Mouse (Mus musculus): Measurements from ENCODE around the gene Dnajc10. TPM values are rescaled to one million over a fixed set of nuclear protein-coding genes. Genes with fewer than 3 reads are reported as not detected.

Gene Dnajc10
- polyA plus RNA-seq, 1 experiment from 2014 or later = 58.9 TPM

DNA sequence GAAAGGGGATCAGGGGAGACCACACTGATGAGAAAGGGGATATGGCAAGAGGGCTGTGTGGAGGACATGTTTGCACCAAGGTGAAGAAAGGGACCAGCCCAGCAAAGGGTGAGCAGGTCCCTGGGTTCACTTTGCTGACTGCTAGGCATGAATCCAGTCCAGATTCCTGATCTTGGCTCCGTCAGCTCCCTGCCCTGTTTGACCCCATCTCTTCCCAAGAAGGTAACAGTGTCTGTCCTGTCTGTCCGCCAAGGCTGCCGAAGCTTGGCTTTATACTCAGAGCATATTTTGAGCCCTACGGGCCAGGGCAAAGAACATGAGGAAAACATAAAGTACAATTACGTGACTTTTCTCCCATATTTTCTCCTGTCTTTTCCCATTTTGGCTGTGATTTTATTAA is 64.6 kb downstream of the Dnajc10 start:
- H3K36me3 ChIP-seq (ENCODE audit: control insufficient read depth, insufficient read depth) = no peaks in the 10 kb centered on the region
- no peak overlapping the region for H3K4me2 ChIP-seq (ENCODE audit: low read length)
- H3K4me3 ChIP-seq (replicated peaks; ENCODE audit: low read length) = no peak overlapping the region
- no peaks in the 10 kb centered on the region for H3K4me1 ChIP-seq (replicated peaks; ENCODE audit: control insufficient read depth, insufficient read depth, low read length)
- H3K27me3 ChIP-seq (replicated peaks; ENCODE audit: control insufficient read depth, insufficient read depth, low read length) = no peaks in the 10 kb centered on the region
- H3K27ac ChIP-seq (ENCODE audit: low read length) = no peak overlapping the region
- no peak overlapping the region for H3K9ac ChIP-seq (replicated peaks; ENCODE audit: low read depth, low read length)
- 96% methylated on average over 5 of the region's 5 CpGs for WGBS
- H3K9me3 ChIP-seq (ENCODE audit: control insufficient read depth, low read length) = no peaks in the 10 kb centered on the region
- ATAC-seq = no peak

- H3K4me2 ChIP-seq (ENCODE audit: low read length) = no peak overlapping the region
- no peaks in the 10 kb centered on the region for H3K4me1 ChIP-seq (replicated peaks; ENCODE audit: control insufficient read depth, insufficient read depth, low read length)
- H3K4me3 ChIP-seq (replicated peaks; ENCODE audit: low read length) = no peak overlapping the region
- H3K9me3 ChIP-seq (ENCODE audit: control insufficient read depth, low read length) = no peaks in the 10 kb centered on the region
- no peaks in the 10 kb centered on the region for H3K27me3 ChIP-seq (replicated peaks; ENCODE audit: control insufficient read depth, insufficient read depth, low read length)
- WGBS = 82% methylated on average over 4 of the region's 4 CpGs
- ATAC-seq = no peak
- H3K27ac ChIP-seq (ENCODE audit: low read length) = no peak overlapping the region
- no peaks in the 10 kb centered on the region for H3K36me3 ChIP-seq (ENCODE audit: control insufficient read depth, insufficient read depth)
- H3K9ac ChIP-seq (replicated peaks; ENCODE audit: low read depth, low read length) = no peak overlapping the region
These were observed 69.2 kb downstream of the Dnajc10 start for GRCm38 (mm10) chr2:80384447-80384846.

GRCm38 (mm10) chr2:80386255-80386654 is 71.0 kb downstream of the Dnajc10 start:
- 94% methylated on average over 2 of the region's 2 CpGs for WGBS
- H3K9ac ChIP-seq (replicated peaks; ENCODE audit: low read depth, low read length) = no peak overlapping the region
- no peak overlapping the region for H3K4me3 ChIP-seq (replicated peaks; ENCODE audit: low read length)
- H3K4me2 ChIP-seq (ENCODE audit: low read length) = no peak overlapping the region
- H3K36me3 ChIP-seq (ENCODE audit: control insufficient read depth, insufficient read depth) = no peaks in the 10 kb centered on the region
- no peak for ATAC-seq
- no peaks in the 10 kb centered on the region for H3K4me1 ChIP-seq (replicated peaks; ENCODE audit: control insufficient read depth, insufficient read depth, low read length)
- H3K27ac ChIP-seq (ENCODE audit: low read length) = no peak overlapping the region
- H3K27me3 ChIP-seq (replicated peaks; ENCODE audit: control insufficient read depth, insufficient read depth, low read length) = no peaks in the 10 kb centered on the region
- no peaks in the 10 kb centered on the region for H3K9me3 ChIP-seq (ENCODE audit: control insufficient read depth, low read length)

DNA sequence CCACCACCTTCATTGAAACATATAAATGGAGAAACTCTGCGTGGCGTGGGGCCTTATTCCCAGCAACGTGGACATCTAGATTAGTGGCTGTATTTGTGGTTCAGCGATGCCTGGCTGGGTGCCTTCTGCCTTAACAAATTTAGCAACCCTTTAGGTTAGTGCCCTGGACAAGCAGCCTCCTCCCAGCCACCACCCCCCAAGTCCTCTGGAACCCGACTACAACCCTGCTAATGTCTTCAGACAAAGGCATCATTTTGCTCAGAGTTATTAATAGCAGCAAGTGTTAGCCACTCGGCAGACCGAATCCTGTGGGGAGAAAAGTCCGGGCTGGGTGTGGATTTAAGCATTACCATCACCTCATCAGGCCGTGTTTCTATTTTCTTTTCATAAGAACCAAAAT is 72.4 kb downstream of the Dnajc10 start:
- Histone ChIP-seq H3K9ac (replicated peaks; ENCODE audit: low read depth, low read length) (no peak overlapping the region), H3K9me3 (ENCODE audit: control insufficient read depth, low read length) (no peaks in the 10 kb centered on the region), H3K4me3 (replicated peaks; ENCODE audit: low read length) (no peak overlapping the region), H3K27ac (ENCODE audit: low read length) (no peak overlapping the region), H3K27me3 (replicated peaks; ENCODE audit: control insufficient read depth, insufficient read depth, low read length) (no peaks in the 10 kb centered on the region), H3K36me3 (ENCODE audit: control insufficient read depth, insufficient read depth) (no peaks in the 10 kb centered on the region), H3K4me2 (ENCODE audit: low read length) (no peak overlapping the region), H3K4me1 (replicated peaks; ENCODE audit: control insufficient read depth, insufficient read depth, low read length) (no peaks in the 10 kb centered on the region)
- no peak for ATAC-seq
- 77% methylated on average over 9 of the region's 9 CpGs for WGBS

DNA sequence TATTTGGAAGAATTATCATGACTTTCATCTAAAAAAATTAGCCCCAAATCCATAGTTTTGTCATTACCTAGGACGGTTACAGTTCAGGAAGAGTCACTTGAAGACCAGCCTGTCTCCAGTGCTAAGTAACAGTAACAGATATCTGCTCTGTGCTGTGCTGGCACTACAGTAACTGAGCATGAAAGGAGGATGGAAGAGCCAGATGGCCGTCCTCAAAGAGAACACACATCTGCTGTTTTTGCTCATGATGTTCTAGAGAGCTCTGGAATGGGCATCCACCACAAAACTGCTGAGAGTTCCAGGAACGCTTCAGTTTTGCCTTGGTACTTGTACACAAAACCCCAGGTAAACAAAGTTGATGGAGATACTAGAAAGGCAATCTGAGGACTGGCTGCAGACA is 73.1 kb downstream of the Dnajc10 start:
- H3K4me3 ChIP-seq (replicated peaks; ENCODE audit: low read length) = no peak overlapping the region
- no peaks in the 10 kb centered on the region for H3K4me1 ChIP-seq (replicated peaks; ENCODE audit: control insufficient read depth, insufficient read depth, low read length)
- no peak overlapping the region for H3K27ac ChIP-seq (ENCODE audit: low read length)
- ATAC-seq = no peak
- no peaks in the 10 kb centered on the region for H3K36me3 ChIP-seq (ENCODE audit: control insufficient read depth, insufficient read depth)
- H3K9ac ChIP-seq (replicated peaks; ENCODE audit: low read depth, low read length) = no peak overlapping the region
- H3K4me2 ChIP-seq (ENCODE audit: low read length) = no peak overlapping the region
- no peaks in the 10 kb centered on the region for H3K9me3 ChIP-seq (ENCODE audit: control insufficient read depth, low read length)
- WGBS = 91% methylated on average over 3 of the region's 3 CpGs
- no peaks in the 10 kb centered on the region for H3K27me3 ChIP-seq (replicated peaks; ENCODE audit: control insufficient read depth, insufficient read depth, low read length)

- no peak overlapping the region for H3K9ac ChIP-seq (replicated peaks; ENCODE audit: low read depth, low read length)
- peaks cover 4% of the 10 kb centered on the region for H3K4me1 ChIP-seq (replicated peaks; ENCODE audit: control insufficient read depth, insufficient read depth, low read length)
- H3K4me2 ChIP-seq (ENCODE audit: low read length) = no peak overlapping the region
- no peaks in the 10 kb centered on the region for H3K9me3 ChIP-seq (ENCODE audit: control insufficient read depth, low read length)
- ATAC-seq = no peak
- 38% methylated on average over 7 of the region's 7 CpGs for whole genome bisulfite sequencing
- no peaks in the 10 kb centered on the region for H3K27me3 ChIP-seq (replicated peaks; ENCODE audit: control insufficient read depth, insufficient read depth, low read length)
- no peak overlapping the region for H3K27ac ChIP-seq (ENCODE audit: low read length)
- no peak overlapping the region for H3K4me3 ChIP-seq (replicated peaks; ENCODE audit: low read length)
- H3K36me3 ChIP-seq (ENCODE audit: control insufficient read depth, insufficient read depth) = no peaks in the 10 kb centered on the region
These were observed 80.8 kb downstream of the Dnajc10 start for GRCm38 (mm10) chr2:80396057-80396456.

DNA sequence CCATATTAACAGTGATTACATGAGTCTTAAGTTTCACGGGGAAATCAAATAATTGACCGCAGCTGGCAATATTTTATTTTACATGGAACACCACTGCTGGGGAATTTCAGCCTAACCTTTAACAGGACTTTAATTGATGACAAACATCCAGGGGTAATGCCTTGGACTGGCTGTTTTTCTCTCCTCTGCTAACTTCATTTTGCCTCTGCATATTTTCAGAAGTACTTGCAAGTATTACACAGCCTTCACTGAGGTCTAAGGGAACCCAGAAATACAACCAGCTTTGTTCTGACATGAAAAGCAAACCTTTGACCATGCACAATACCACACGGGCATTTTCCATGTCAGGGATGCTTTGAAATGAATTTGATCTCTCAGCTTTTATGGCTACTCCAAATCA is 81.6 kb downstream of the Dnajc10 start:
- Histone ChIP-seq H3K4me1 (replicated peaks; ENCODE audit: control insufficient read depth, insufficient read depth, low read length) (peaks cover 4% of the 10 kb centered on the region), H3K4me3 (replicated peaks; ENCODE audit: low read length) (no peak overlapping the region), H3K9ac (replicated peaks; ENCODE audit: low read depth, low read length) (no peak overlapping the region), H3K27ac (ENCODE audit: low read length) (no peak overlapping the region), H3K4me2 (ENCODE audit: low read length) (no peak overlapping the region), H3K27me3 (replicated peaks; ENCODE audit: control insufficient read depth, insufficient read depth, low read length) (no peaks in the 10 kb centered on the region), H3K9me3 (ENCODE audit: control insufficient read depth, low read length) (no peaks in the 10 kb centered on the region), H3K36me3 (ENCODE audit: control insufficient read depth, insufficient read depth) (no peaks in the 10 kb centered on the region)
- 57% methylated on average over 3 of the region's 3 CpGs for WGBS
- no peak for ATAC-seq

DNA sequence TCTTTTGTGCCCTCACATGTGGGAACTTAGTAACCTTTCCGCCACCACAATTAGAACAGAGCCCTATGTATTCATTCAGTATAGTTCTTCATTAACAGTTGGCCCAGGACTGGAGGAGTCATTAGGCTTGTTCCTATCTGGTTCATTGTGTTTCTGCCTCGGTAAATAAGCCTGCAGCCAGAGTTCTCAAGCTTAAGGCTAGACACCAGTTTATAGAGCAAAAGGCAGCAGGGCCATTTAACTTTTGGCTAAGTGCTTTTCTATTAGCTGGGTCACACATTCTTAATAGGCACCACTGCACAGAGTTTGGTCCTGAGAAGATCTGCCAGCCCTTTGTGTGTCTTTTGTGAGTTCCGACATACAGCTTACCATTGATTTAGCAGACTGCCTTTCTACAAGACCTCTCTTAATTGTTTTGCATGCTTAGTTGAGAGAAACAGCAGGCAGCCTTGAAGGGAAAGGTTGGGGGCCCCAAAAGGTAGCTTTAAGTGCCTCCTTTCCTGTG is 83.4 kb downstream of the Dnajc10 start:
- Histone ChIP-seq H3K27me3 (replicated peaks; ENCODE audit: control insufficient read depth, insufficient read depth, low read length) (no peaks in the 10 kb centered on the region), H3K4me1 (replicated peaks; ENCODE audit: control insufficient read depth, insufficient read depth, low read length) (peaks cover 4% of the 10 kb centered on the region), H3K36me3 (ENCODE audit: control insufficient read depth, insufficient read depth) (no peaks in the 10 kb centered on the region), H3K27ac (ENCODE audit: low read length) (no peak overlapping the region), H3K4me3 (replicated peaks; ENCODE audit: low read length) (no peak overlapping the region), H3K9me3 (ENCODE audit: control insufficient read depth, low read length) (no peaks in the 10 kb centered on the region), H3K9ac (replicated peaks; ENCODE audit: low read depth, low read length) (no peak overlapping the region), H3K4me2 (ENCODE audit: low read length) (no peak overlapping the region)
- 3% methylated on average over 3 of the region's 3 CpGs for WGBS
- ATAC-seq = peak; percentile 28; the same call in 1 of the 2 replicates

Data from forebrain, embryonic 16.5 days (tissue).